Mouse (Mus musculus): ENCODE results near the gene March11.

The March11 gene

GRCm38 (mm10) chr15:26308629-26309230, at the start of gene March11:
Gene March11, plus strand, starts transcription at chr15:26309048.
- DNase-seq (ENCODE audit: low read depth, low spot score), result no peak

GRCm38 (mm10) chr15:26262336-26262735, 46.5 kb upstream of the March11 start:
- DNase-seq (ENCODE audit: low read depth, low spot score), result no peak

DNA sequence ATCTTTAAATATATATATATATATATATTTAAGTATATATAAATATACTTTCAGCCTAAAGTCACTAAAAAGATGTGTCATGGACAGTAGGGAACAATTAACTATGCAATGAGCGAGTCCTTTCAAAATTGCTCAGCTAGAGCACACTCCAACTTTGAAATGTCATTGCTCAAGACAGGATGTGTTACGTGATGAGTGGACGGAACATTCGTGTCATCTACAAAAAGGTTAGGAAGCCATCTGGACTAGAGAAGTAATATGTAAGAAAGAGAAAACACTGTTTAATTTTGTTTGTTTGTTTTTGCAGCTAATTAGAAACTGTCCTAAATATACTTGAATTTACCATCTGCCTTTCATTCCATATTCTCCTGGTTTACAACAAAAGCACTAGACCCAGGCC, 39.3 kb upstream of the March11 start:
- no peak for DNase-seq (ENCODE audit: low read depth, low spot score)

- no peak for DNase-seq (ENCODE audit: low read depth, low spot score)
These were observed 32.8 kb upstream of the March11 start for GRCm38 (mm10) chr15:26276035-26276511.

DNA sequence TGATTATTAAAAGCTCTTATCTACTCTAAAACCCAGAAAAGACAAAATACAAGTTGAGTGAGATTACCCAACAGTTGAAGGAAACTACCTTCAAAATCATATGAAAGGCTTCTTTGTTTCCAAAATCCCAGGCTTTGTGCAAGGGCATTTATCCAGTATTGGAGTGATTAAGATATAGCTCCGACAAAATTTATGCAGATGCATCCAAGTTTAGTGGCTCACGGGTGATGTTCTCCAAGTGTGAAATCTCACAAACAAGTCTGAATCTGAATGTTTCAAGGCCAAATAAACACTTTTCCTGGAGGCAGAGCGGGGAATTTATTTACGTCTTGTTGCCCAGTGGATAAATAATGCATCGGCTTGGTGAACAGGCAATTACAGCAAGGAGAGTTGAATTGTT, 32.2 kb upstream of the March11 start:
- no peak for DNase-seq (ENCODE audit: low read depth, low spot score)

GRCm38 (mm10) chr15:26291871-26292270, 17.0 kb upstream of the March11 start:
- DNase-seq (ENCODE audit: low read depth, low spot score), result no peak

- no peak for DNase-seq (ENCODE audit: low read depth, low spot score)
These were observed 16.0 kb upstream of the March11 start for GRCm38 (mm10) chr15:26292811-26293210.

GRCm38 (mm10) chr15:26293215-26293614, 15.6 kb upstream of the March11 start:
- no peak for DNase-seq (ENCODE audit: low read depth, low spot score)

- DNase-seq (ENCODE audit: low read depth, low spot score), result no peak
These were observed 10.2 kb upstream of the March11 start for GRCm38 (mm10) chr15:26298668-26299067.

GRCm38 (mm10) chr15:26309291-26309931, 563 bp downstream of the March11 start:
- DNase-seq (ENCODE audit: low read depth, low spot score), result no peak

- no peak for DNase-seq (ENCODE audit: low read depth, low spot score)
These were observed 11.0 kb downstream of the March11 start for GRCm38 (mm10) chr15:26319866-26320265.

DNA sequence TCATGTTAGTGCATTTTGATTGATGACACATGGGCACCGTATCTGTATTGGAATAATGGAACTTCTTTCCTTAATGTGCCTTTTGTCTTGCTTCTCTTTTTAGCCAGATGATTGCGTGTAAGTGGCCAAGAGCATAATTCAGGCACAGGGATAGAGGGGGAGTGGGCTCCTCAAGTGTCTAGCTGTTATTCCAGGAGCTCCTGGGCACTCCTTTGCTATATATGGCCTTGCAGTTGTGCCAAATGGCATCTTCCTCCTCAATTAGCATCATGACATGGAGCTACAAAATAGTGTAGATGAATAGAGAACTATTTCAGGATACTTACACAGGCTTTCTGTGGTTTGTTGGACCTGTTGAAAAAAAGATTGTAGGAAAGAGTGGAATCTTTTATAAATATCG, 11.6 kb downstream of the March11 start:
- DNase-seq (ENCODE audit: low read depth, low spot score), result no peak

GRCm38 (mm10) chr15:26322804-26323203, 14.0 kb downstream of the March11 start:
- DNase-seq (ENCODE audit: low read depth, low spot score), result no peak

GRCm38 (mm10) chr15:26327157-26327556, 18.3 kb downstream of the March11 start:
- DNase-seq (ENCODE audit: low read depth, low spot score), result no peak

GRCm38 (mm10) chr15:26335791-26336190, 26.9 kb downstream of the March11 start:
- no peak for DNase-seq (ENCODE audit: low read depth, low spot score)

DNA sequence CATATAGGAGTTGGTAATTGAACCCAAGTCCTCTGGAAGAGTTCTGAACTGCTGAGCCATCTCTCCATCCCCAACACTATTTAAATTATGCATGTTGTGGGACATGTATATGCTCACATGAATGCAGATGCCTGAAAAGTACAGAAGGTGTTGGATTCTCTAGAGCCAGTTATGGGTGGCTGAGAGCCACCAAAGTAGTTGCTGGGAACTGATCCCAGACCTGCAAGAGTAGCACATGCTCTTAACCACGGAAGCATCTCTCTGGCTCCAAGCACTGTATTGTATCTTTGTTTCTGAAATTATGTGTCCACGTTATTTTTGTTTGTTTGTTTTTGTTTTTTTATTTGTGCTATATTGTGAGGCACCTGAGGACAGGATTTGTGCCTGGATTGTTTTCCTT, 28.9 kb downstream of the March11 start:
- DNase-seq (ENCODE audit: low read depth, low spot score), result no peak

- DNase-seq (ENCODE audit: low read depth, low spot score), result no peak
These were observed 29.5 kb downstream of the March11 start for GRCm38 (mm10) chr15:26338343-26338742.

DNA sequence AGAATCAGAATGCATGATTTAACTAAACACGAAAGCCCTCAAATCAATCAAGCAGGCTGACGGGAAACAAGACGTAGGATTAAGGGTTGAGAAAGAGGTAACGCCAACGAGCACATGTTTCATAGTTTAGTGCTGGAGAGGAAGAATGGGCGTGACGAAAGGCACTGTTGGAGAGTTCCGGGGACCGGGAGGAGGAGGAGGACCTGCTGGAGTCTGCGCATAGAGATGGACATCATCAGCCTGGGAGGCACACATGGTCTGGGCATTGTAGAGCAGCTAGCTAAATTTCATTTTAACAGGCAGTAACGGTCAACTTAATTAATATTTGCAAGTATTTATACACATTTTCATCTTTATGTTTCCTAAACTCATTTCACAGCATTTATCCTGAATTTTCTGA, 31.6 kb downstream of the March11 start:
- DNase-seq (ENCODE audit: low read depth, low spot score), result no peak

DNA sequence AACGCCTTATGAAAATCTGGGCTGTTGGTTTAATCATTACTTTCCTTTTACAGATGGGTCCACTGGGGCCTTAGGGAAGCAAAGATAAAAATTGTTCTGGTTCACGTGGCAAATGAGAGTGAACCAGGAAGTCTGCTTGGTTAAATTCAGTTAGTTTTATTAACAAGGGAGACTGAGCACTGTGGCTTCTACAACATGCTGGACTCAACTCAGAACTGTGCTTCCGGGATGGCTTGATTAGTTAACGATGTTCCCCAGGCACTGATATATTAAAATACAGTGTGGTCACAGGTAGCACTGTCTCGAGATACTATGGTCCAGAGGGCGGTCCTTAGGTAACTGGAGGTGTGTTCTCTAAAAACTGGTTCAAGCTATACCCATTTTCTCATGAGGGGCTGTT, 32.1 kb downstream of the March11 start:
- DNase-seq (ENCODE audit: low read depth, low spot score), result no peak

- no peak for DNase-seq (ENCODE audit: low read depth, low spot score)
These were observed 35.5 kb downstream of the March11 start for GRCm38 (mm10) chr15:26344329-26344728.

DNA sequence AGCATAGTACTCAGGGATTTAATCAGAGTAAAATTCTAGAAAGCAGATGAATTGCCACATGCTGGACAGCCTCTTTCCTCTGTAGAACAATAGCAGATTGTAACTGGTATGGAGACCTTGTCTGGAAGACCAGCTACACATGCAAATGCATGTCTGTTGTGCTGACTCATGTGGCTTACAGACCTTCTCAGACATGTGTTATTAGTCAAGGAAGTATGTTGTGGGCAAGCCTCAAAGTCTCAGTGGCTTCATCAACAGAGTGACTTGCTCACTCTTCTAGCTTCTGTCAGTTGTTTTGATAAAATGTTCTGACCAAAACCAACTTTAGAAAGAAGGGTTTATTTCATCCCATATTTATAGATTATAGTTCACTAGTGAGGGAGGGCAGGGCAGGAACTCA, 44.8 kb downstream of the March11 start:
- no peak for DNase-seq (ENCODE audit: low read depth, low spot score)

GRCm38 (mm10) chr15:26365344-26365743, 56.5 kb downstream of the March11 start:
- DNase-seq (ENCODE audit: low read depth, low spot score), result no peak

DNA sequence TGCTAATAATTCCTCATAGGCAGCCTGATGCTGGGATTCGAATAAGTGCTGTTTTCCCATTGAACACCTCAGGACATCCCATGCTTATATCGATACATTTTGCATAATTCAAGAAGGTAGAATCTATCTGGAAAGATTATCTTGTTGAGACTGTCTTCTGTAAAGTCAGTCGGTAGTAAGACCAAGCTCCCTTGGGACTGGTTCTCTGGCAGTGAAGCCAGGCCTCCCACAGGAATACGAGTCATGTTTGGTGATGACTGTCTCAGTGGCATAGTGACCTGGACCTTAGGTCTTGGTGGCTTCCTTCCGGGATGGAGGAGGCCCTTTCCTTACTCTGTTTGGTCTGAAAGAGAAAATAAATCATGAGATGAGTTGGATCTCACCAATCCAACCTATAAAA, 57.7 kb downstream of the March11 start:
- no peak for DNase-seq (ENCODE audit: low read depth, low spot score)

GRCm38 (mm10) chr15:26373759-26374158, 64.9 kb downstream of the March11 start:
- no peak for DNase-seq (ENCODE audit: low read depth, low spot score)

Data from skeletal muscle tissue, adult 2 months (tissue).